Mouse (Mus musculus) CD4-positive naive resting alpha-beta T cell, adult 57 days (primary cell): ENCODE measurements around the gene Mapk8ip1. TPM values are rescaled to one million over a fixed set of nuclear protein-coding genes. Genes with fewer than 3 reads are reported as not detected.

ENCODE experiments used
- total RNA-seq: library from RNA; stranded (reverse); gene quantifications from one replicate; pipeline ENCODE4 v1.2.4, GENCODE M21; 2023

Gene Mapk8ip1
- total RNA-seq: 0.53 TPM

GRCm38 (mm10) chr2:92401091-92401561, at the start of gene Mapk8ip1:
TSS of gene Mapk8ip1 (minus strand) at chr2:92401263.

GRCm38 (mm10) chr2:92433578-92434374, 32.7 kb upstream of the Mapk8ip1 start, which contains the start of gene Cry2:
TSS of gene Cry2 (minus strand) at chr2:92434043.

GRCm38 (mm10) chr2:92381901-92382588, 19.0 kb downstream of the Mapk8ip1 start, which contains the start of gene 1700029I15Rik:
TSS of gene 1700029I15Rik (plus strand) at chr2:92382538.

GRCm38 (mm10) chr2:92374514-92374913, 26.5 kb downstream of the Mapk8ip1 start, which contains the start of the genes Pex16 and Large2:
TSS of gene Pex16 (plus strand) at chr2:92374676.
TSS of gene Large2 (minus strand) at chr2:92374869.

Other genes starting within 250 kb of the Mapk8ip1 start
- 36.7 TPM for gene Pex16, start 26.6 kb downstream of the Mapk8ip1 start, total RNA-seq
- gene Large2, start 26.4 kb downstream of the Mapk8ip1 start, total RNA-seq: 0.86 TPM
- 7.4 TPM for gene 1700029I15Rik, start 18.7 kb downstream of the Mapk8ip1 start, total RNA-seq
- 29.4 TPM for gene Cry2, start 32.8 kb upstream of the Mapk8ip1 start, total RNA-seq
- gene Slc35c1, start 59.3 kb upstream of the Mapk8ip1 start, total RNA-seq: 28.1 TPM
- not detected for gene Chst1, start 198.4 kb upstream of the Mapk8ip1 start, total RNA-seq